ENCODE assay signal across 7 mouse cellular contexts in the genomic region with DNA sequence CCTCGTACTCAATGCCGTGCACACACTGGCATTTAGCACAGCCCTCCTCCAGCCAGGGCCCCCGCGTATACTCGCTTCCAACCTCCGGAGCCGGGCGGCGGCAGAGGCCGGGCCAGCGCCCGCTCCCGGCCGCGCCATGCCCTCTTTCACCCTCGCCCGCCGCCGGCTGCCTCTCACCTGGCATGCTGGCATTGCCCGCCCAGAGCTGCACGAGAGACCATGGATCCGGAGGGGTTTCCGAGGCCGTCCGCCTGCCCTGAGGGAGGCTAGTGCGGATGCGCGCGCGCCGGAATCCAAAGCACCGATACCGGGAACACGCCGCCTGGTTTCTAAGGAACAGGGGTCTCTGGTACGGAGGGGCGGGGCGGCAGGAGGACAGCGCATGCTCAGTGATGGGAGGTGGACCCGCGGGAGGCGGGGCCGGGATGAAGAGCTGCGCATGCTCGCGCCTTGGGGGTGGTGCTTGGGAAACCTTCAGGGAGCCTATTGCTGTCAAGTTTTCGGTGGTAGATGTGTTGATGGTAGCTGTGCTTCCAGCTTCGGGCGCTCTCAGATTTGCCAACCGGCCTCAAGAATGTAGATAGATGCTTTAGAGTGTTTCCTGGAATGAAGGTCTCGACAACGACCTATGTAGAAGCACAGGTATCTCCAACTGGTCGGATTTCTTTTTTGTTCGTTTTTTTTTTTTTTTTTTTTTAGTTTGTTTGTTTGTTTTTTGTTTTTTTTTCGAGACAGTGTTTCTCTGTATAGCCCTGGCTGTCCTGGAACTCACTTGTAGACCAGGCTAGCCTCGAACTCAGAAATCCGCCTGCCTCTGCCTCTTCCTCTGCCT. TPM values are rescaled to one million over a fixed set of nuclear protein-coding genes. Genes with fewer than 3 reads are reported as not detected.
DNase-seq lines count a peak whose midpoint lies in the region; ATAC-seq lines count a peak whose summit lies in the region.

Gfod2 (minus strand) TSS at position 388 of the 832 bp plus-strand sequence.

- H3K27me3 ChIP-seq in embryonic facial prominence, embryonic 10.5 days (replicated peaks; ENCODE audit: low read depth, poor library complexity, severe bottlenecking) = no peaks in the 10 kb centered on the region
- no peaks in the 10 kb centered on the region for H3K27me3 ChIP-seq in limb, embryonic 10.5 days (ENCODE audit: low read depth, poor library complexity, severe bottlenecking)
- no peaks in the 10 kb centered on the region for H3K27me3 ChIP-seq in midbrain, embryonic 13.5 days

- no peaks in the 10 kb centered on the region for H3K9me3 ChIP-seq in embryonic facial prominence, embryonic 10.5 days
- H3K9me3 ChIP-seq in limb, embryonic 10.5 days (replicated peaks) = no peaks in the 10 kb centered on the region
- no peaks in the 10 kb centered on the region for H3K9me3 ChIP-seq in midbrain, embryonic 13.5 days

- peak within 1 kb of the TSS; percentile 71 for H3K4me2 ChIP-seq in midbrain, embryonic 13.5 days (replicated peaks)

- ATAC-seq in granulocyte monocyte progenitor cell, adult 5-6 weeks (replicated peaks; ENCODE audit: poor library complexity, severe bottlenecking) = peak; percentile 100
- peak; percentile 98 for ATAC-seq in midbrain, embryonic 13.5 days

- peak; percentile 100 for DNase-seq in adrenal gland, postnatal 10 days
- peak; percentile 99 for DNase-seq in embryonic facial prominence, embryonic 10.5 days (ENCODE audit: low spot score)
- DNase-seq in kidney, adult 11 months = peak; percentile 97
- DNase-seq in limb, embryonic 10.5 days (ENCODE audit: low spot score) = peak; percentile 99
- peak; percentile 97 for DNase-seq in spleen, adult 12 weeks (ENCODE audit: low spot score)

- peaks cover 15% of the 10 kb centered on the region for H3K36me3 ChIP-seq in embryonic facial prominence, embryonic 10.5 days (replicated peaks)
- H3K36me3 ChIP-seq in limb, embryonic 10.5 days = peaks cover 4% of the 10 kb centered on the region; the same call in 1 of the 2 replicates
- no peaks in the 10 kb centered on the region for H3K36me3 ChIP-seq in midbrain, embryonic 13.5 days

- 5% methylated on average over 57 of the region's 57 CpGs for WGBS in embryonic facial prominence, embryonic 10.5 days
- 3% methylated on average over 57 of the region's 57 CpGs for WGBS in limb, embryonic 10.5 days
- WGBS in midbrain, embryonic 13.5 days = 3% methylated on average over 57 of the region's 57 CpGs

- H3K4me3 ChIP-seq in embryonic facial prominence, embryonic 10.5 days = peak within 1 kb of the TSS; percentile 98
- H3K4me3 ChIP-seq in limb, embryonic 10.5 days = peak within 1 kb of the TSS; percentile 90
- H3K4me3 ChIP-seq in midbrain, embryonic 13.5 days (replicated peaks) = peak within 1 kb of the TSS; percentile 93

- peak within 1 kb of the TSS; percentile 91 for H3K27ac ChIP-seq in embryonic facial prominence, embryonic 10.5 days (replicated peaks)
- H3K27ac ChIP-seq in limb, embryonic 10.5 days = peak within 1 kb of the TSS; percentile 88
- peak within 1 kb of the TSS; percentile 96 for H3K27ac ChIP-seq in midbrain, embryonic 13.5 days

- peaks cover 12% of the 10 kb centered on the region for H3K4me1 ChIP-seq in embryonic facial prominence, embryonic 10.5 days
- peaks cover 21% of the 10 kb centered on the region for H3K4me1 ChIP-seq in limb, embryonic 10.5 days
- H3K4me1 ChIP-seq in midbrain, embryonic 13.5 days (replicated peaks) = peaks cover 35% of the 10 kb centered on the region

- peak within 1 kb of the TSS; percentile 95 for H3K9ac ChIP-seq in midbrain, embryonic 13.5 days (replicated peaks)

RNA-seq across cellular contexts. Expression of gene Gfod2, which starts in this region (rescaled TPM):
- total RNA-seq in adrenal gland, postnatal 10 days (2021) = 10 to 100 TPM in 1 of 2 experiments, 1 to 10 TPM in 1; 7.5 to 12.8 TPM
- polyA plus RNA-seq in embryonic facial prominence, embryonic 10.5 days (2016; fragmentation: Nextera tagmentation; extraction: Ambion mirVana) = 34.7 and 36.6 TPM in 2 replicates
- 1.7 TPM in 1 of 2 replicates, not detected in the other for total RNA-seq in granulocyte monocyte progenitor cell, adult 5-6 weeks (2014; fragmentation: Nextera tagmentation)
- 3.4 and 4.6 TPM in 2 replicates for total RNA-seq in granulocyte monocyte progenitor cell, adult 5-6 weeks (2017)
- polyA plus RNA-seq in limb, embryonic 10.5 days (2016; fragmentation: Nextera tagmentation; extraction: Ambion mirVana) = 25.4 and 29.8 TPM in 2 replicates
- polyA plus RNA-seq in midbrain, embryonic 13.5 days (2015; fragmentation: Nextera tagmentation; extraction: Ambion mirVana) = 90.0 and 92.7 TPM in 2 replicates

Comparison
In these comparisons a context has a peak if more than half of its experiments do, and no peak if none do; other contexts are left out.
1. Peak in every context shown above with its lines: DNase-seq, ATAC-seq, H3K4me3 ChIP-seq and H3K27ac ChIP-seq.